Mouse (Mus musculus) stomach, postnatal 0 days (tissue): ENCODE results near the gene Vmn2r94. TPM values are rescaled to one million over a fixed set of nuclear protein-coding genes. Genes with fewer than 3 reads are reported as not detected.

Experiments used
- ATAC-seq: fragments of 200-750 bp; cut with Nextera tagmentation; 2 replicates; pipeline ENCODE4 v1.8.0; 2017; ENCODE audit not compliant: low FRiP score, low TSS enrichment
- DNase-seq: peaks from one replicate; pipeline ENCODE4 v3.0.0-alpha.2; 2016; ENCODE audit warnings: low spot score
- H3K27ac ChIP-seq: fragments of 300-500 bp; sonication (generic); replicated peaks from 2 replicates; pipeline ENCODE4 v1.5.1; 2014; ENCODE audit warnings: mild to moderate bottlenecking, control low read depth
- H3K27me3 ChIP-seq: fragments of 300-500 bp; sonication (generic); 2 replicates; pipeline ENCODE4 v1.6.1; 2014; ENCODE audit warnings: low read length; ENCODE audit not compliant: control insufficient read depth, insufficient read depth
- H3K36me3 ChIP-seq: fragments of 300-500 bp; sonication (generic); 2 replicates; pipeline ENCODE4 v1.6.1; 2014; ENCODE audit warnings: low read length, mixed read lengths; ENCODE audit not compliant: control insufficient read depth, insufficient read depth
- H3K4me1 ChIP-seq: fragments of 300-500 bp; sonication (generic); replicated peaks from 2 replicates; pipeline ENCODE4 v1.6.1; 2014; ENCODE audit warnings: antibody characterized with exemption; ENCODE audit not compliant: control insufficient read depth, insufficient read depth
- H3K4me2 ChIP-seq: fragments of 300-500 bp; sonication (generic); replicated peaks from 2 replicates; pipeline ENCODE4 v1.6.1; 2014; ENCODE audit warnings: low read depth, mild to moderate bottlenecking, control low read depth, moderate library complexity
- H3K4me3 ChIP-seq: fragments of 300-500 bp; sonication (generic); 2 replicates; pipeline ENCODE4 v1.5.1; 2014; ENCODE audit warnings: low read depth, low read length, control low read depth
- H3K9ac ChIP-seq: fragments of 300-500 bp; sonication (generic); 2 replicates; pipeline ENCODE4 v1.6.1; 2014; ENCODE audit warnings: mild to moderate bottlenecking, low read length, control low read depth, mixed read lengths
- H3K9me3 ChIP-seq: fragments of 300-500 bp; sonication (generic); 2 replicates; pipeline ENCODE4 v1.6.1; 2016; ENCODE audit warnings: low read length; ENCODE audit not compliant: control insufficient read depth
- CTCF ChIP-seq: IDR thresholded peaks from 2 replicates; pipeline ENCODE4 v1.5.1; 2016; ENCODE audit warnings: antibody characterized with exemption, low read depth, mild to moderate bottlenecking, moderate library complexity
- EP300 ChIP-seq: optimal IDR thresholded peaks from 2 replicates; pipeline ENCODE3; 2016; ENCODE audit warnings: antibody characterized with exemption
- WGBS: fragments of 180-500 bp; shearing (Covaris S2); extraction: QIAGEN DNeasy Blood & Tissue Kit; methylation state at CpG from one replicate; pipeline ENCODE4 v1.1.7; 2014; 5-methylcytosine and 5-hydroxymethylcytosine counted together
- polyA plus RNA-seq: library from polyadenylated mRNA; unstranded; fragments of >200 nt; fragmentation: Nextera tagmentation; extraction: Ambion mirVana; gene quantifications from 2 replicates; pipeline ENCODE4 v1.2.1, GENCODE M21; 2015

Vmn2r94 gene
- polyA plus RNA-seq: not detected in 2 replicates

DNA sequence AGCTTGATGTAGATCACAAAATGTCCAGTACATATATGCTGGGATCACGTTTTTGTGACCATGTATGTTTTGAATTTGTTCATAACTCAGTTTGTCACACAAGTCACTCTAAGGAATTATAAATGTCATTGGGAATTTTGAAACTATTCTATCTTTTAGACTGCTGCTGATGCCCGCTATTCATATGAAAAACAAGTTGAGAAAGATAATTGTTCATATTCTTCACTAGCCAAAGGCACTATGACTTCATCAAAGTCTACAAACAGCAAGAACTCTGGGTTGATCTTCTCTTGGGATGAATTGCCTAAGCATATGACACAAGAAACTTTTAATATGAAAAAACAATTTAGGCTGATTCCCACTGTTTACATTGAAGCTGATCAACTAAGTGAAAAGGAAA lies at the start of gene Vmn2r94:
Gene Vmn2r94 (minus strand): TSS at position 101 of the 400 bp plus-strand sequence.
- no peaks in the 10 kb centered on the region for H3K36me3 ChIP-seq
- 49% methylated on average over 2 of the region's 2 CpGs for WGBS
- H3K9ac ChIP-seq: no peak within 1 kb of the TSS
- no peaks in the 10 kb centered on the region for H3K4me1 ChIP-seq
- no peak for ATAC-seq
- TF ChIP-seq EP300: no peak
- TF ChIP-seq CTCF: no peak
- no peaks in the 10 kb centered on the region for H3K9me3 ChIP-seq
- no peak within 1 kb of the TSS for H3K27ac ChIP-seq
- no peaks in the 10 kb centered on the region for H3K27me3 ChIP-seq
- no peak within 1 kb of the TSS for H3K4me2 ChIP-seq
- no peak for DNase-seq
- no peak within 1 kb of the TSS for H3K4me3 ChIP-seq

DNA sequence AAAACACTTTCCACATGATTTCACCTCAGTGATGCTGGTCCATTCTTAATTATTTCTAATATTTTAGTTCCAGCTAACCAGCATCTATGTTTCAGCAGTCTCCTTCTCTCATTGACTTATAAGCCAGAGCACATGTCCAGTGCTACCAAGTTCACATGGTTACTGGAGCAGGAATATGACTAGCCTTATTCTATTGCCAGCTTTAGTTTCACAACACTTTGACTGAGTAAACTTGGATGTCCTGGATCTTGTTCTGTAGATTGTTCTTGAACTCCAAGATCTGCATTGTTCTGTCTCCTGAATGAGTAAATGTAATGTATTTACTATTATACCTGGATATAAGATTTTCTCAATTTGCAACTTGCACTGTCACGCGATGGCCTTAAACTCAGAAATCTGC lies 45.5 kb upstream of the Vmn2r94 start:
- Histone ChIP-seq H3K27me3 (no peaks in the 10 kb centered on the region), H3K4me2 (no peak overlapping the region), H3K27ac (no peak overlapping the region), H3K4me3 (no peak overlapping the region), H3K36me3 (no peaks in the 10 kb centered on the region), H3K9me3 (no peaks in the 10 kb centered on the region), H3K9ac (no peak overlapping the region), H3K4me1 (no peaks in the 10 kb centered on the region)
- 91% methylated on average over 2 of the region's 2 CpGs for WGBS
- no peak for DNase-seq
- no peak for ATAC-seq
- TF ChIP-seq EP300 (no peak), CTCF (no peak)

DNA sequence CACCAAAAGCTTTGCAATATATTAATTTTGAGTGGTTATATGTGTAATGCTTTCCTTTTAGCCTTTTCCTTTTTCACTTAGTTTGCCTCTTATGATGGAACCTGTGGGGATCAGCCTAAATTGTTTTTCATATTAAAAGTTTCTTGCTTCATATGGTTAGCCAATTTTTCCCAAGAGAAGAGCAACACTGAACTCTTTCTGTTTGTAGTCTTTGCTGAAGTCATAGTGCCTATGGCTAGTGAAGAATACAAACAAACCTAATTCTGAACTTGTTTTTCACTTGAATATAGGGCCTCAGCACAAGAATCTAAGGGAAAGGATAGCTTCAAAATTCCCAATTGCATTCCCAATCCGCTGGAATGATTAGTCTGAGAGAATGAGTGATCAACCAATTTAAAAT lies 20.2 kb upstream of the Vmn2r94 start, which contains the start of gene Vmn2r93:
Gene Vmn2r93 (plus strand): TSS at position 301 of the 400 bp plus-strand sequence.
- Histone ChIP-seq H3K36me3 (no peaks in the 10 kb centered on the region), H3K27ac (no peak within 1 kb of the TSS), H3K27me3 (no peaks in the 10 kb centered on the region), H3K9me3 (no peaks in the 10 kb centered on the region), H3K9ac (no peak within 1 kb of the TSS), H3K4me1 (no peaks in the 10 kb centered on the region), H3K4me2 (no peak within 1 kb of the TSS), H3K4me3 (no peak within 1 kb of the TSS)
- 37% methylated on average over 1 of the region's 1 CpGs for WGBS
- TF ChIP-seq CTCF (no peak), EP300 (no peak)
- DNase-seq (no peak), ATAC-seq (no peak)

DNA sequence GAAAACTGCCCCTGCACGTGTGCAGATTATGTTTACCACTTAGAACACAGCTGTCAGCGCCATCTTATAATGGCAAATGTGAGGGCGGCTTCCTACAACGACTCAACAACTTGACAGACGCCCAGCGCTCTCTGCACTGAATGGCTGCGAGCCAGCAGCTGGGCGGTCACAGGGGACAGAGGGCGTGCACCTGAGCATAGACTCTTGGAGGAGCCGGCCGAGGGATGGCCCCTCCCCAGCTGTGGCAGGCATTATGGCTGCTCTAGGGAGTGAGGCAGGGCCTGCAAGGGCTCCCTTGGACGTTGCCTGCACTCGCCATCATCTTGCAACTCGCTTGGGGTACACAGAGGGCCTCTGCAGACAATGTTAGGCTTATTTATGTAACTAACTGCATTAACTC lies 40.6 kb downstream of the Vmn2r94 start:
- Histone ChIP-seq H3K9me3 (no peaks in the 10 kb centered on the region), H3K9ac (no peak overlapping the region), H3K27ac (no peak overlapping the region), H3K4me3 (no peak overlapping the region), H3K36me3 (no peaks in the 10 kb centered on the region), H3K4me1 (no peaks in the 10 kb centered on the region), H3K27me3 (no peaks in the 10 kb centered on the region), H3K4me2 (no peak overlapping the region)
- DNase-seq (no peak), ATAC-seq (no peak)
- TF ChIP-seq EP300 (no peak), CTCF (no peak)
- WGBS: 83% methylated on average over 13 of the region's 14 CpGs

DNA sequence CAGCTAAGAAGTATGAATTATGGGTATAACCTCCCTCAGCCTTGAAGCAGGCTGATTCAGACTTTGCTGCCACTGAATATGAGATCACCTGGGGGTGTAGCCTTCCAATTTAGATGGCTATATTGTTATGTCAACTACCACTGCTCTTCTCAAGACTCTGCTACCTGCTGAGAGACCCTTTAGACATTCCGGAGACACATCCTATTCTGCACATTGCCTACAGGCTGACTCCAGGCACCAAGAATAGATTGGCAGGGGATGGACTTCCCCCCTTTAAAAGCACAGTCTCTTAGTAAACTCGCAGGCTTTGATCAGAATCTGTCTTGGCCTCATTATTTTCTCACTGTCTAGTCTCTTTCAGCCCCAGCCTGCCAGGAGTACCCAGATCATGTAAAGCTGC lies 45.6 kb downstream of the Vmn2r94 start:
- Histone ChIP-seq H3K27ac (no peak overlapping the region), H3K9me3 (no peaks in the 10 kb centered on the region), H3K36me3 (no peaks in the 10 kb centered on the region), H3K4me1 (no peaks in the 10 kb centered on the region), H3K4me2 (no peak overlapping the region), H3K9ac (no peak overlapping the region), H3K4me3 (no peak overlapping the region), H3K27me3 (no peaks in the 10 kb centered on the region)
- TF ChIP-seq EP300 (no peak), CTCF (no peak)
- ATAC-seq: no peak
- WGBS: 77% methylated on average over 2 of the region's 2 CpGs
- DNase-seq: no peak

DNA sequence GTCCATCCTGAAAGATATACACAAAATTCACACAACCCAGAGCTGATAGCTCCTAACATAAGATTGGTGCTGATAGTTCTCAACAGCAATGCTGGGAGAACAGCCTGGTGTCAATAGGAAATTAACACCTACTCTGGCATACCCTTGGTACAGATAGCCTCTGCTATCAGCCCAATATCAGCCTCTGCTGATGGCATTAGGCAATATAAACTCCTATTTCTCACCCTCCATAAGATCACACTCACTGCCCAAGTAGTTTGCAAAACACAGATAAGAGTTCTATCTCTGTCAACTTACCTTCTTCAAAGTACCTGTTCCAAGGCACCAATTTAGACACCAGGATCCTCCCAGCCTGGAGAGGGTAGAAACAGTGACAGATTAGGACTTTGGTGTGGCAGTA lies 56.3 kb downstream of the Vmn2r94 start:
- H3K27me3 ChIP-seq: no peaks in the 10 kb centered on the region
- no peaks in the 10 kb centered on the region; the same call in 1 of the 2 replicates for H3K9me3 ChIP-seq
- TF ChIP-seq EP300: no peak
- TF ChIP-seq CTCF: no peak
- no peak overlapping the region for H3K9ac ChIP-seq
- H3K4me2 ChIP-seq: no peak overlapping the region
- ATAC-seq (no peak), DNase-seq (no peak)
- H3K36me3 ChIP-seq: no peaks in the 10 kb centered on the region
- no peak overlapping the region for H3K27ac ChIP-seq
- no peak overlapping the region for H3K4me3 ChIP-seq
- H3K4me1 ChIP-seq: no peaks in the 10 kb centered on the region

Other genes starting within 250 kb of the Vmn2r94 start
- gene Vmn2r124, start 228.3 kb downstream of the Vmn2r94 start, polyA plus RNA-seq: 0.01 TPM in 1 of 2 replicates, not detected in the other
- not detected in 2 replicates for gene Vmn2r91, start 192.7 kb downstream of the Vmn2r94 start, polyA plus RNA-seq
- not detected in 2 replicates for gene Vmn2r92, start 125.9 kb downstream of the Vmn2r94 start, polyA plus RNA-seq
- not detected in 2 replicates for gene Vmn2r93, start 20.3 kb upstream of the Vmn2r94 start, polyA plus RNA-seq
- gene Vmn2r95, start 146.3 kb upstream of the Vmn2r94 start, polyA plus RNA-seq: 0.01 TPM in 1 of 2 replicates, not detected in the other